Mouse (Mus musculus): ENCODE measurements around the gene Acadsb. TPM values are rescaled to one million over a fixed set of nuclear protein-coding genes. Genes with fewer than 3 reads are reported as not detected.

Acadsb gene
- polyA plus RNA-seq (2014; fragmentation: Illumina TruSeq; extraction: RNeasy Lipid Tissue Mini Kit (QIAGEN cat#74804); ENCODE audit: low read depth, low replicate concordance): 1,712 TPM

GRCm38 (mm10) chr7:131410416-131411058 is at the start of gene Acadsb, which contains the start of gene Ikzf5:
Acadsb (plus strand) TSS chr7:131410601.
Ikzf5 (minus strand) TSS chr7:131410521.

GRCm38 (mm10) chr7:131362615-131363300 is 47.6 kb upstream of the Acadsb start, which contains the start of gene 2310057M21Rik:
2310057M21Rik (minus strand) TSS chr7:131362759.

GRCm38 (mm10) chr7:131370648-131371469 is 39.5 kb upstream of the Acadsb start, which contains the start of gene Pstk:
Pstk (plus strand) TSS chr7:131371141.

Other genes with a start within 250 kb of the Acadsb start
- not detected for gene 5430419D17Rik, start 236.2 kb upstream of the Acadsb start, polyA plus RNA-seq (2014; fragmentation: Illumina TruSeq; extraction: RNeasy Lipid Tissue Mini Kit (QIAGEN cat#74804); ENCODE audit: low read depth, low replicate concordance)
- gene Cuzd1, start 88.3 kb upstream of the Acadsb start, polyA plus RNA-seq (2014; fragmentation: Illumina TruSeq; extraction: RNeasy Lipid Tissue Mini Kit (QIAGEN cat#74804); ENCODE audit: low read depth, low replicate concordance): 0.76 TPM
- not detected for gene Fam24b, start 81.1 kb upstream of the Acadsb start, polyA plus RNA-seq (2014; fragmentation: Illumina TruSeq; extraction: RNeasy Lipid Tissue Mini Kit (QIAGEN cat#74804); ENCODE audit: low read depth, low replicate concordance)
- gene Fam24a, start 76.7 kb upstream of the Acadsb start, polyA plus RNA-seq (2014; fragmentation: Illumina TruSeq; extraction: RNeasy Lipid Tissue Mini Kit (QIAGEN cat#74804); ENCODE audit: low read depth, low replicate concordance): not detected
- 5.8 TPM for gene 2310057M21Rik, start 47.8 kb upstream of the Acadsb start, polyA plus RNA-seq (2014; fragmentation: Illumina TruSeq; extraction: RNeasy Lipid Tissue Mini Kit (QIAGEN cat#74804); ENCODE audit: low read depth, low replicate concordance)
- gene Pstk, start 39.5 kb upstream of the Acadsb start, polyA plus RNA-seq (2014; fragmentation: Illumina TruSeq; extraction: RNeasy Lipid Tissue Mini Kit (QIAGEN cat#74804); ENCODE audit: low read depth, low replicate concordance): 29.1 TPM
- 36.4 TPM for gene Ikzf5, start 80 bp upstream of the Acadsb start, polyA plus RNA-seq (2014; fragmentation: Illumina TruSeq; extraction: RNeasy Lipid Tissue Mini Kit (QIAGEN cat#74804); ENCODE audit: low read depth, low replicate concordance)
- not detected for gene Hmx3, start 132.3 kb downstream of the Acadsb start, polyA plus RNA-seq (2014; fragmentation: Illumina TruSeq; extraction: RNeasy Lipid Tissue Mini Kit (QIAGEN cat#74804); ENCODE audit: low read depth, low replicate concordance)
- not detected for gene Hmx2, start 138.2 kb downstream of the Acadsb start, polyA plus RNA-seq (2014; fragmentation: Illumina TruSeq; extraction: RNeasy Lipid Tissue Mini Kit (QIAGEN cat#74804); ENCODE audit: low read depth, low replicate concordance)
- gene Bub3, start 149.6 kb downstream of the Acadsb start, polyA plus RNA-seq (2014; fragmentation: Illumina TruSeq; extraction: RNeasy Lipid Tissue Mini Kit (QIAGEN cat#74804); ENCODE audit: low read depth, low replicate concordance): 33.0 TPM